Mouse (Mus musculus) liver, embryonic 14.5 days (tissue): ENCODE measurements around the gene B3galt2. TPM values are rescaled to one million over a fixed set of nuclear protein-coding genes. Genes with fewer than 3 reads are reported as not detected.

Source experiments
- ATAC-seq: fragments of 200-750 bp; cut with Nextera tagmentation; 2 replicates; pipeline ENCODE4 v1.8.0; 2017; ENCODE audit warnings: moderate number of reproducible peaks, mild to moderate bottlenecking, moderate library complexity; ENCODE audit not compliant: insufficient read depth
- DNase-seq, 3 experiments: peaks; one replicate each; pipeline ENCODE4 v3.0.0-alpha.2; 2012 to 2013; ENCODE audit warnings: low read depth in 3 of 3, low spot score in 3 of 3
- H3K27ac ChIP-seq: fragments of 300-500 bp; sonication (generic); 2 replicates; pipeline ENCODE4 v1.5.1; 2014; ENCODE audit warnings: moderate library complexity, mild to moderate bottlenecking, control low read depth, inconsistent platforms
- H3K27me3 ChIP-seq: fragments of 300-500 bp; sonication (generic); 2 replicates; pipeline ENCODE4 v1.6.1; 2014; ENCODE audit warnings: mild to moderate bottlenecking, low read length, moderate library complexity; ENCODE audit not compliant: control insufficient read depth, insufficient read depth
- H3K36me3 ChIP-seq: fragments of 300-500 bp; sonication (generic); replicated peaks from 2 replicates; pipeline ENCODE4 v1.6.1; 2014; ENCODE audit warnings: low read depth; ENCODE audit not compliant: control insufficient read depth, insufficient read depth
- H3K4me1 ChIP-seq, 2 experiments: fragments of 200-500 bp in 1 of 2; fragments of 300-500 bp in 1 of 2; sonication (generic) in 1 of 2; replicated peaks; 2 replicates each; pipeline ENCODE4 v1.6.1; 2012 to 2014; ENCODE audit warnings: antibody characterized with exemption in 1 of 2, inconsistent platforms in 1 of 2, low read length in 1 of 2; ENCODE audit not compliant: control insufficient read depth in 2 of 2, insufficient read depth in 2 of 2
- H3K4me2 ChIP-seq: fragments of 300-500 bp; sonication (generic); 2 replicates; pipeline ENCODE4 v1.6.1; 2014; ENCODE audit warnings: low read depth, mild to moderate bottlenecking, control low read depth, moderate library complexity
- H3K4me3 ChIP-seq, 2 experiments: fragments of 200-500 bp in 1 of 2; fragments of 300-500 bp in 1 of 2; sonication (generic) in 1 of 2; 2 replicates each; pipeline ENCODE4 v1.5.1; 2012 to 2014; ENCODE audit warnings: low read depth in 2 of 2, low read length in 2 of 2, mild to moderate bottlenecking in 2 of 2, control low read depth in 1 of 2, inconsistent platforms in 1 of 2, moderate library complexity in 1 of 2; ENCODE audit not compliant: insufficient read depth in 1 of 2
- H3K9ac ChIP-seq: fragments of 300-500 bp; sonication (generic); replicated peaks from 2 replicates; pipeline ENCODE4 v1.6.1; 2014; ENCODE audit warnings: mild to moderate bottlenecking, control low read depth, moderate library complexity
- H3K9me3 ChIP-seq: fragments of 300-500 bp; sonication (generic); 2 replicates; pipeline ENCODE4 v1.6.1; 2016; ENCODE audit warnings: low read length, mixed read lengths; ENCODE audit not compliant: control insufficient read depth
- CTCF ChIP-seq: IDR thresholded peaks from 2 replicates; pipeline ENCODE4 v1.5.1; 2016; ENCODE audit warnings: antibody characterized with exemption, low read depth, control low read depth
- EP300 ChIP-seq: IDR thresholded peaks from 2 replicates; pipeline ENCODE4 v1.6.1; 2016; ENCODE audit warnings: antibody characterized with exemption, low read depth
- WGBS: fragments of 180-500 bp; shearing (Covaris S2); extraction: QIAGEN DNeasy Blood & Tissue Kit; methylation state at CpG from one replicate; pipeline ENCODE4 v1.1.7; 2014; ENCODE audit not compliant: insufficient replicate concordance; 5-methylcytosine and 5-hydroxymethylcytosine counted together
- polyA plus RNA-seq, 2 experiments: library from polyadenylated mRNA; depleted of rRNA in 1 of 2; stranded (reverse) in 1 of 2; unstranded in 1 of 2; fragments of >200 nt; fragmentation: Nextera tagmentation in 1 of 2; extraction: Ambion mirVana in 1 of 2; gene quantifications; 2 replicates each; pipeline versions ENCODE4 v1.2.1 to v1.2.3; 2012 to 2014

The B3galt2 gene
- polyA plus RNA-seq, 2 experiments, result 0.08 TPM; not detected in 1

DNA sequence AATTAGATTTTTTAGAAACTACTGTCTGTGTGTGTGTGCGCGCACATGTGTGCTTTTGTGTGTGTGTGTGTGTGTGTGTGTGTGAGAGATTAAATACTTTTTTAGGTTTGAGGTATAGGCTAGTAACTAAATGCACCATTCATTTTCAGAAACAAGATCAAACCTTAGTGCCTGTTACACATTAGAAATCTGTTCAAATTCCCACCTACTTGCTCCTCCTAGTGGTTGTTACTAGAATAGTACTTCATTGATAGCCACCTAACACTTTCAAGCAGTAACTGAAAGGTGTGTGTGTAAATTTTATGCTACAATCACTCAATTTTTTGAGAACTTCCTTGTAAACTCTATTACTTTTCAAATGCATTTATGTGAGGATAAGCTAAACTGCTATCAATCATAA is 3.8 kb downstream of the B3galt2 start:
- Histone ChIP-seq H3K27ac (no peak overlapping the region), H3K4me3 (no peak overlapping the region), H3K9ac (no peak overlapping the region), H3K27me3 (no peaks in the 10 kb centered on the region), H3K9me3 (no peaks in the 10 kb centered on the region), H3K4me2 (no peak overlapping the region), H3K4me1 (no peaks in the 10 kb centered on the region), H3K36me3 (no peaks in the 10 kb centered on the region)
- WGBS, result 89% methylated on average over 2 of the region's 2 CpGs
- peak; percentile 54 for TF ChIP-seq CTCF
- no peak for TF ChIP-seq EP300
- no peak for ATAC-seq
- peak in 1 of 3 experiments; percentile 19 for DNase-seq

DNA sequence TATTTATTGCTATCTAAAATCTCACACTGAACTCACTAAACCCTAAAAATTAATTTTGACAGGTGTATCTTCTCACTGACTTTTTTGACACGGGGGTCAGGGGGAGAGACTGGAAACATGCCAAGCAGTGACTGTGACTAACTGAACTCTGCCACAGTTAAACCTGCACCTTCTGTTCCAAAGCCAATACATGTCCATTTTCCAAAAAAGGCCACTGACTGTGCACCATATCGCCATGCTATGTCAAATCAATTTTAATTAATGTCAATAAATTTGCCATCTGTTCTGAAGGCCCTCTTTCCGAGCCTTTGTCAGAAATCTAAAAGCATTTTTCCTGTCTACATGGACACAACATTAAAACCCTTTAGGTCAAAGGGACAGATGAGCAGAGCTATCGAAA is 4.9 kb downstream of the B3galt2 start:
- H3K36me3 ChIP-seq, result no peaks in the 10 kb centered on the region
- no peaks in the 10 kb centered on the region for H3K4me1 ChIP-seq
- no peaks in the 10 kb centered on the region for H3K9me3 ChIP-seq
- no peak overlapping the region for H3K9ac ChIP-seq
- H3K27ac ChIP-seq, result no peak overlapping the region
- no peak for ATAC-seq
- no peak overlapping the region for H3K4me2 ChIP-seq
- no peak overlapping the region for H3K4me3 ChIP-seq
- DNase-seq, result no peak
- TF ChIP-seq EP300 (no peak), CTCF (no peak)
- 72% methylated on average over 4 of the region's 4 CpGs for WGBS
- H3K27me3 ChIP-seq, result no peaks in the 10 kb centered on the region

DNA sequence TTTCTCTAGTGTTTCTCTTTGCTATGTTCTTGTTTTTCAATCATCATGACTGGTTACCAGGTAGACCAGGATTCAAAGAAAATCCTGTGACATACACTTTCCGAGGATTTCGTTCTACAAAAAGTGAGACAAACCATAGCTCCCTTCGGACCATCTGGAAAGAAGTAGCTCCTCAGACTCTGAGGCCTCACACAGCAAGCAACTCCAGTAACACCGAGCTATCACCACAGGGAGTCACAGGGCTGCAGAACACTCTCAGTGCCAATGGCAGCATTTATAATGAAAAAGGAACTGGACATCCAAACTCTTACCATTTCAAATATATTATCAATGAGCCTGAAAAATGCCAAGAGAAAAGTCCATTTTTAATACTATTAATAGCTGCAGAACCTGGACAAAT is 5.8 kb downstream of the B3galt2 start:
- Histone ChIP-seq H3K27me3 (no peaks in the 10 kb centered on the region), H3K36me3 (no peaks in the 10 kb centered on the region), H3K9ac (no peak overlapping the region), H3K4me1 (no peaks in the 10 kb centered on the region), H3K4me2 (no peak overlapping the region), H3K9me3 (no peaks in the 10 kb centered on the region), H3K4me3 (no peak overlapping the region), H3K27ac (no peak overlapping the region)
- 86% methylated on average over 4 of the region's 4 CpGs for WGBS
- TF ChIP-seq CTCF, result no peak
- TF ChIP-seq EP300, result no peak
- DNase-seq (no peak), ATAC-seq (no peak)

DNA sequence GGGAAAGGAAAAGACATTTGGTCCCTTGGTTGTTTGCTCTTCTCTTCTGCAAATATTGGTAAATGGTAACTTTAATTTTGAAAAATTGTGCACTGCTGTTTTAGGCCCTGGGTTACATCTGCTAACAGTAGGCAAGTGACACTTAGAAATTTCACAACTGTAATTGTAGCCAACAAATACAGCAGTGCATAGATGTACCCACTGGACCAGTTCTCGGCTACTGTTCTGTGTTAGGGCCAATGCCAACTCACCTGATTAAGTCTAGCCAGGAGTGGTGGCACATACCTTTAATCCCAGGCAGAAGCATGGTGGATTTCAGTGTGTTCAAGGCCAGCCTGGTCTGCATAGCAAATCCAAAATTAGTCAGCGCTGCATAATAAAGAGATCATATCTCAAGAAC is 9.9 kb downstream of the B3galt2 start:
- WGBS, result 87% methylated on average over 2 of the region's 2 CpGs
- no peak for TF ChIP-seq EP300
- TF ChIP-seq CTCF, result no peak
- Histone ChIP-seq H3K4me1 (0 out of 4 replicates have a peak, but pooled peaks cover 0 to 3% of the 10 kb centered on the region in 2 experiments), H3K9me3 (no peaks in the 10 kb centered on the region), H3K4me3 (no peak overlapping the region), H3K4me2 (no peak overlapping the region), H3K36me3 (no peaks in the 10 kb centered on the region), H3K27ac (no peak overlapping the region), H3K27me3 (no peaks in the 10 kb centered on the region), H3K9ac (no peak overlapping the region)
- DNase-seq (no peak), ATAC-seq (no peak)

DNA sequence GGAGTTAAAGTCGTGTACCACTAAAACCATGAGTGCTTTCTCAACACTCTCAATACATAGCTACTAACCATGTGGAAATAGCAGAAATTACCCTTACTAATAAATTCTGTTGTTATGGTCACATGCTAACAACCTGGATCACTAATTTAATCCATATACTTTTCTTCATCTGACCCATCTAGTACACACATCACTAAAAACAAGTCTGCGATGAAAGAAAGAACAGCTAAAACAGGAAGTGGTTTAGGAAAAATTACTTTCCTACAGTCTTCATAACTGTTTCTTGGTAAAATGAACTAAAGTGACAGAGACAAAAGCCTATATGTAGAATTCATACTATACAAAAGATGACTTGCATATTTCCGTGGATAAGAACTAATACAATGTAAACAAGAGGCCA is 13.2 kb downstream of the B3galt2 start:
- no peak for DNase-seq
- WGBS, result 67% methylated on average over 3 of the region's 3 CpGs
- no peak overlapping the region for H3K27ac ChIP-seq

More for the DNA sequence above, 13.2 kb downstream of the B3galt2 start:
- H3K9me3 ChIP-seq, result no peaks in the 10 kb centered on the region
- no peak for ATAC-seq
- H3K4me3 ChIP-seq, result no peak overlapping the region
- no peaks in the 10 kb centered on the region for H3K27me3 ChIP-seq
- TF ChIP-seq EP300 (no peak), CTCF (no peak)
- no peaks in the 10 kb centered on the region for H3K36me3 ChIP-seq
- H3K4me2 ChIP-seq, result no peak overlapping the region
- no peak overlapping the region for H3K9ac ChIP-seq
- H3K4me1 ChIP-seq, result 0 out of 4 replicates have a peak, but pooled peaks cover 0 to 3% of the 10 kb centered on the region in 2 experiments
